Mouse (Mus musculus): ENCODE measurements around the gene Paxip1. TPM values are rescaled to one million over a fixed set of nuclear protein-coding genes. Genes with fewer than 3 reads are reported as not detected.

Gene Paxip1
- polyA plus RNA-seq, 1 experiment from 2014 or later, result 23.9 TPM

DNA sequence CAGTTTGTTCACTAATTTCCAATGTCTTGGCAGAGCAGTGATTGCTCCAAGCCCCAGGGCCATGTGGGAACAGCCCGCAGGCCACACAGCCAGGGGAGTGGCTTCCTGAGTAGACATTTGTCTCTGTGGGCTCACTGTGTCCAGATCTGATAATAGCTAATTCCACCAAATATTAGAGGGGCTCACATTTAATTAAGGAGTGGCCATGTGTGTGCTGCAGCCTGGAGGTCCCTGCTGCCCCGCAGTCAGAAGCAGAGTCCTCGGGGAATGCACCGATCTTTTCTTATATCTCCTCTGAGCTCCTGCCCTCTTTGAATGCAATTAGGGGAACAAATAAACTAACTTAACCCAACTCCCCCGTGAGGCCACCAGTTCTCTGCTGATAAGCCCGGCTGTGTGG is 84.9 kb downstream of the Paxip1 start:
- no peaks in the 10 kb centered on the region for H3K36me3 ChIP-seq (ENCODE audit: control insufficient read depth, insufficient read depth, low read length)
- no peaks in the 10 kb centered on the region for H3K27me3 ChIP-seq (ENCODE audit: control insufficient read depth, insufficient read depth, low read length)
- H3K9me3 ChIP-seq (ENCODE audit: control insufficient read depth, low read length), result no peaks in the 10 kb centered on the region
- H3K4me1 ChIP-seq (ENCODE audit: control insufficient read depth in 2 of 2, insufficient read depth in 2 of 2, low read length in 2 of 2), result peaks cover 8 to 9% of the 10 kb centered on the region in 2 experiments
- H3K4me2 ChIP-seq (ENCODE audit: low read length), result no peak overlapping the region
- no peak overlapping the region for H3K9ac ChIP-seq (ENCODE audit: low read length)
- H3K27ac ChIP-seq (replicated peaks in 1 of 2; ENCODE audit: control insufficient read depth in 1 of 2, insufficient read depth in 1 of 2, low read depth in 2 of 2, low read length in 2 of 2), result no peak overlapping the region
- WGBS, result 54% methylated on average over 6 of the region's 6 CpGs
- no peak for ATAC-seq (ENCODE audit: insufficient number of reproducible peaks, insufficient read depth, low FRiP score, low read depth)
- H3K4me3 ChIP-seq (ENCODE audit: control insufficient read depth in 1 of 2, insufficient read depth in 1 of 2, low read depth in 1 of 2, low read length in 2 of 2), result no peak overlapping the region

DNA sequence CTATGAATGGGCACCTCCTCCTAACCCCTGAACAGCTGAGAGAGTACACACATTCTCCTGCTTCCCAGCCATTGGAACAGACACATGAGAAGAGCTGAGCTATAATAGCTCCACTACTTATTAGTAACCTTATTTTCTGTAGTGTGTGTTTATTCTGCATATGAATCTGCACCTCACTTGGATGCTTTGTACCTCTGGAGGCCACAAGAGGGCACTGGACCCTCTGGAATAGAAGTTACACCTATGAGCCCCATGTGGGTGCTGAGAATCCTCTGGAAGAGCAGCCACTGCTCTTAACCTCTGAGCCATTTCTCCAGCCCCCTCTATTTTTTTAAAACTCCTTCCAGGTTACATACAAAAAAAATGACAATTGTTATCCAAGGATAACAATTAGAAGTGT is 86.5 kb downstream of the Paxip1 start:
- H3K27me3 ChIP-seq (ENCODE audit: control insufficient read depth, insufficient read depth, low read length), result no peaks in the 10 kb centered on the region
- peaks cover 8 to 9% of the 10 kb centered on the region in 2 experiments for H3K4me1 ChIP-seq (ENCODE audit: control insufficient read depth in 2 of 2, insufficient read depth in 2 of 2, low read length in 2 of 2)
- H3K4me3 ChIP-seq (ENCODE audit: control insufficient read depth in 1 of 2, insufficient read depth in 1 of 2, low read depth in 1 of 2, low read length in 2 of 2), result no peak overlapping the region
- no peaks in the 10 kb centered on the region for H3K36me3 ChIP-seq (ENCODE audit: control insufficient read depth, insufficient read depth, low read length)
- no peak overlapping the region for H3K27ac ChIP-seq (replicated peaks in 1 of 2; ENCODE audit: control insufficient read depth in 1 of 2, insufficient read depth in 1 of 2, low read depth in 2 of 2, low read length in 2 of 2)
- H3K9ac ChIP-seq (ENCODE audit: low read length), result no peak overlapping the region
- no peak overlapping the region for H3K4me2 ChIP-seq (ENCODE audit: low read length)
- H3K9me3 ChIP-seq (ENCODE audit: control insufficient read depth, low read length), result no peaks in the 10 kb centered on the region
- no peak for ATAC-seq (ENCODE audit: insufficient number of reproducible peaks, insufficient read depth, low FRiP score, low read depth)

DNA sequence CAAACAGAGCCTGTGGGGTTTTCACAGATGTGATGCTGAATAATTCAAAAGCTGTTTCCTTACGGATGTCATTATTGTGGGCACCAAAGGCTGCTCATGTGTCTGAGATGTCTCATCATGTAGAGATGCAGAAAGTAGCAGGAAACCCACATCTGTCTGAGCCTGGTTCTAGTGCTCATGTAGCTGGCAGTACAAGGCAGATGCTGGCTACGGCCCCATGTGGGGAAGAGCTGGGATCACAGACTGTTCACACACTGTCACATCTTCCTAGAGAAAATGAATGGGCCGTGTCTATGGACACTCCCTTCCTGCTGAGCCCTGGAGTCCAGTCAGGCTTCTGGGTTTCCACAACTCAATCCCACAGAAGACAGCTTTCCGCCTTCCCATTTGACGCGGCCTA is 89.0 kb downstream of the Paxip1 start:
- Histone ChIP-seq H3K4me1 (ENCODE audit: control insufficient read depth in 2 of 2, insufficient read depth in 2 of 2, low read length in 2 of 2) (no peaks in the 10 kb centered on the region), H3K27ac (replicated peaks in 1 of 2; ENCODE audit: control insufficient read depth in 1 of 2, insufficient read depth in 1 of 2, low read depth in 2 of 2, low read length in 2 of 2) (no peak overlapping the region), H3K9me3 (ENCODE audit: control insufficient read depth, low read length) (no peaks in the 10 kb centered on the region), H3K4me2 (ENCODE audit: low read length) (no peak overlapping the region), H3K4me3 (ENCODE audit: control insufficient read depth in 1 of 2, insufficient read depth in 1 of 2, low read depth in 1 of 2, low read length in 2 of 2) (no peak overlapping the region), H3K27me3 (ENCODE audit: control insufficient read depth, insufficient read depth, low read length) (no peaks in the 10 kb centered on the region), H3K9ac (ENCODE audit: low read length) (no peak overlapping the region), H3K36me3 (ENCODE audit: control insufficient read depth, insufficient read depth, low read length) (no peaks in the 10 kb centered on the region)
- ATAC-seq (ENCODE audit: insufficient number of reproducible peaks, insufficient read depth, low FRiP score, low read depth), result no peak
- WGBS, result 86% methylated on average over 6 of the region's 6 CpGs

Other genes starting within 250 kb of the Paxip1 start
- gene Htr5a, start 50.5 kb upstream of the Paxip1 start, polyA plus RNA-seq (2014; fragmentation: Nextera tagmentation; extraction: Ambion mirVana), result not detected in 2 replicates